Comparison of ENCODE assay signal across 8 mouse cellular contexts in the genomic region with DNA sequence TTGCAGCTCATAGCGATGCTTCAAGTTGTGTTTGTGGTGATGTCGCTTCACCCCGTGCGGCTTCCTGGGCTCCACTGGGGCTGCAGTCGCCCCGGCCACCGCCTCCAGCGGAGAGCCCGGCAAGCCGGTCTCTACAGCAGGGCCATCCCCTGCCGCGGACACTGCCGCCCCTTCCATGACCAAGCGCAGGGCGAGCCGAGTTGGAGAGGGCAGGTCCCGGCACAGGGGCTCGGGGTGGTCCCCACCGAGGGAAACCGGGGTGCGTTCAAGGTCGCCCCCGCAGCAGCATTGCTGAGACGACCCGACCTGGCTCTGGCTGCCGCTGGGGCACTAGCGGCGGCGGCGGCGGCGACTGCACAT. TPM values are rescaled to one million over a fixed set of nuclear protein-coding genes. Genes with fewer than 3 reads are reported as not detected.
A peak's percentile ranks its signal among the peaks of the same experiment; 100 is the strongest.
DNase-seq lines count a peak whose midpoint lies in the region; ATAC-seq and TF ChIP-seq lines count a peak whose summit lies in the region.

No protein-coding gene starts in this region.

- peak overlapping the region; percentile 57; the same call in 1 of the 2 replicates for H3K27ac ChIP-seq in liver, adult 2 months (replicated peaks; ENCODE audit: insufficient read depth, low read depth, low read length)
- H3K27ac ChIP-seq in embryonic facial prominence, embryonic 13.5 days = peak overlapping the region; percentile 98
- H3K27ac ChIP-seq in intestine, embryonic 16.5 days (ENCODE audit: low read length) = no peak overlapping the region
- peak overlapping the region; percentile 99 for H3K27ac ChIP-seq in neural tube, embryonic 11.5 days (ENCODE audit: low read depth, low read length)

- TF ChIP-seq POLR2A in liver, adult 2 months (IDR thresholded peaks at IDR 0.05; ENCODE audit: extremely low read depth, insufficient read depth, low read length) = 0 out of 2 replicates have a peak, but pooled peaks have one; percentile 24

- H3K9me3 ChIP-seq in embryonic facial prominence, embryonic 13.5 days = no peaks in the 10 kb centered on the region
- H3K9me3 ChIP-seq in intestine, embryonic 16.5 days (ENCODE audit: control insufficient read depth, low read length) = no peaks in the 10 kb centered on the region
- H3K9me3 ChIP-seq in neural tube, embryonic 11.5 days (ENCODE audit: control insufficient read depth, low read length) = no peaks in the 10 kb centered on the region

- TF ChIP-seq CTCF in liver, adult 2 months (IDR thresholded peaks at IDR 0.05; ENCODE audit: low read depth, low read length) = no peak

- H3K4me3 ChIP-seq in liver, adult 2 months (ENCODE audit: insufficient read depth, low read depth, low read length) = peak overlapping the region; percentile 97
- peak overlapping the region; percentile 84 for H3K4me3 ChIP-seq in embryonic facial prominence, embryonic 13.5 days
- peak overlapping the region; percentile 80 for H3K4me3 ChIP-seq in intestine, embryonic 16.5 days (ENCODE audit: low read length)
- peak overlapping the region; percentile 76 for H3K4me3 ChIP-seq in neural tube, embryonic 11.5 days (ENCODE audit: low read depth, low read length)

- peak; percentile 11 for ATAC-seq in embryonic facial prominence, embryonic 13.5 days (ENCODE audit: insufficient number of reproducible peaks, insufficient read depth, low FRiP score, low TSS enrichment, low read depth)
- ATAC-seq in intestine, embryonic 16.5 days = peak; percentile 48
- ATAC-seq in neural tube, embryonic 11.5 days (ENCODE audit: insufficient read depth, low FRiP score, low TSS enrichment) = peak; percentile 43

- under 1% methylated on average over 32 of the region's 32 CpGs for WGBS in liver, adult 2 months
- 0% methylated on average over 32 of the region's 32 CpGs for WGBS in embryonic facial prominence, embryonic 13.5 days
- under 1% methylated on average over 32 of the region's 32 CpGs for WGBS in intestine, embryonic 16.5 days
- under 1% methylated on average over 32 of the region's 32 CpGs for WGBS in neural tube, embryonic 11.5 days

- no peaks in the 10 kb centered on the region for H3K79me2 ChIP-seq in liver, adult 2 months (ENCODE audit: control insufficient read depth, insufficient read depth, low read length)

- H3K36me3 ChIP-seq in liver, adult 2 months (ENCODE audit: control insufficient read depth, insufficient read depth, low read length) = no peaks in the 10 kb centered on the region
- no peaks in the 10 kb centered on the region for H3K36me3 ChIP-seq in embryonic facial prominence, embryonic 13.5 days
- no peaks in the 10 kb centered on the region for H3K36me3 ChIP-seq in intestine, embryonic 16.5 days (ENCODE audit: control insufficient read depth, insufficient read depth, low read length)
- H3K36me3 ChIP-seq in neural tube, embryonic 11.5 days (ENCODE audit: control insufficient read depth, insufficient read depth, low read length) = no peaks in the 10 kb centered on the region

- H3K9ac ChIP-seq in liver, adult 2 months (ENCODE audit: low read depth, low read length) = peak overlapping the region; percentile 92
- peak overlapping the region; percentile 100 for H3K9ac ChIP-seq in embryonic facial prominence, embryonic 13.5 days
- H3K9ac ChIP-seq in intestine, embryonic 16.5 days (ENCODE audit: low read depth, low read length) = peak overlapping the region; percentile 96
- peak overlapping the region; percentile 100 for H3K9ac ChIP-seq in neural tube, embryonic 11.5 days (ENCODE audit: low read length)

- no peak for DNase-seq in liver, adult 2 months (ENCODE audit: extremely low read depth, low read depth, low spot score)
- no peak for DNase-seq in liver
- no peak for DNase-seq in neural tube, embryonic 11.5 days (ENCODE audit: low spot score)
- no peak for DNase-seq in c-Kit-positive CD71-positive TER-119-positive erythroid progenitor cells, embryonic 14.5 days (ENCODE audit: low spot score)
- no peak for DNase-seq in spleen, postnatal 10 days (ENCODE audit: low spot score in 2 of 2)
- DNase-seq in left cerebral cortex, adult 9 months (ENCODE audit: low spot score in 2 of 2) = no peak

- H3K4me2 ChIP-seq in embryonic facial prominence, embryonic 13.5 days = peak overlapping the region; percentile 90
- H3K4me2 ChIP-seq in intestine, embryonic 16.5 days (ENCODE audit: low read depth, low read length) = peak overlapping the region; percentile 93
- H3K4me2 ChIP-seq in neural tube, embryonic 11.5 days (ENCODE audit: low read depth) = peak overlapping the region; percentile 94

- peaks cover 5% of the 10 kb centered on the region for H3K4me1 ChIP-seq in liver, adult 2 months (ENCODE audit: control insufficient read depth, insufficient read depth, low read length)
- peaks cover 59% of the 10 kb centered on the region for H3K4me1 ChIP-seq in embryonic facial prominence, embryonic 13.5 days
- peaks cover 15% of the 10 kb centered on the region for H3K4me1 ChIP-seq in intestine, embryonic 16.5 days (ENCODE audit: control insufficient read depth, insufficient read depth, low read length)
- peaks cover 23% of the 10 kb centered on the region for H3K4me1 ChIP-seq in neural tube, embryonic 11.5 days (ENCODE audit: control insufficient read depth, insufficient read depth, low read length)

- H3K27me3 ChIP-seq in liver, adult 2 months (ENCODE audit: control insufficient read depth, insufficient read depth, low read length) = no peaks in the 10 kb centered on the region
- no peaks in the 10 kb centered on the region for H3K27me3 ChIP-seq in embryonic facial prominence, embryonic 13.5 days
- H3K27me3 ChIP-seq in intestine, embryonic 16.5 days (replicated peaks; ENCODE audit: control insufficient read depth, insufficient read depth, low read length) = peaks cover 7% of the 10 kb centered on the region; the same call in 1 of the 2 replicates
- no peaks in the 10 kb centered on the region for H3K27me3 ChIP-seq in neural tube, embryonic 11.5 days (ENCODE audit: control insufficient read depth, insufficient read depth, low read length)

RNA-seq across cellular contexts. Expression of gene Nuak1, which starts 0.2 kb away (rescaled TPM):
- 0.65 and 0.87 TPM in 2 replicates for total RNA-seq in liver, adult 2 months (2014; rRNA removed)
- polyA plus RNA-seq in liver, adult 2 months (2012; rRNA removed) = 1.4 and 2.8 TPM in 2 replicates
- polyA plus RNA-seq in embryonic facial prominence, embryonic 13.5 days (2015; fragmentation: Nextera tagmentation; extraction: Ambion mirVana) = 2.9 and 3.0 TPM in 2 replicates
- polyA plus RNA-seq in intestine, embryonic 16.5 days (2015; fragmentation: Nextera tagmentation; extraction: Ambion mirVana) = 0.59 and 0.66 TPM in 2 replicates
- polyA plus RNA-seq in neural tube, embryonic 11.5 days (2014; fragmentation: Nextera tagmentation; extraction: Ambion mirVana) = 3.3 and 3.7 TPM in 2 replicates
